Mouse (Mus musculus): ENCODE results near the gene Rela.

Gene Rela

DNA sequence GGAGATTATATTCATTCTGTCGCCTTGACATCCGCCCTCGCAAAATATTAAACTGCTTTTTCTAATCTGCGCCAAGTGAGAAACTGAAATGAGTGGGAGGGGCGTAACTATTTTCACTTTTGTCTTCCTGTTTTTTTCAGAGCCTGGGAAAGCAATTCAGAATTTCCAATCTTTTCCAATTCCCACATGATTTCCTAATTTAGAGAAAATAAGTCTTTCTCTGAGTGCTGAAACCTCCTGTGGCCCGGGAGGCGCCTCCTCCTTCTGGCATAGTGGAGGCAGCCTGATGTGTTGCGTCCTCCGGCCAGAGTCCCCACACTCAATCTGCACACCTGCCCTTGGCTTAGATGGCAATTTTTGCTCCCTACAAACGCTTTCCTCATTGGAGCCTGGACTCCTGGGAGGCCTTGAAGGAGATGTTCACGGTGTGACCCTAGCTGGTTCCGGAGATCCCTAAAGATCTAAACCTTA, 677 bp upstream of the Rela start:
- peak; percentile 79 for DNase-seq (ENCODE audit: low read depth)

DNA sequence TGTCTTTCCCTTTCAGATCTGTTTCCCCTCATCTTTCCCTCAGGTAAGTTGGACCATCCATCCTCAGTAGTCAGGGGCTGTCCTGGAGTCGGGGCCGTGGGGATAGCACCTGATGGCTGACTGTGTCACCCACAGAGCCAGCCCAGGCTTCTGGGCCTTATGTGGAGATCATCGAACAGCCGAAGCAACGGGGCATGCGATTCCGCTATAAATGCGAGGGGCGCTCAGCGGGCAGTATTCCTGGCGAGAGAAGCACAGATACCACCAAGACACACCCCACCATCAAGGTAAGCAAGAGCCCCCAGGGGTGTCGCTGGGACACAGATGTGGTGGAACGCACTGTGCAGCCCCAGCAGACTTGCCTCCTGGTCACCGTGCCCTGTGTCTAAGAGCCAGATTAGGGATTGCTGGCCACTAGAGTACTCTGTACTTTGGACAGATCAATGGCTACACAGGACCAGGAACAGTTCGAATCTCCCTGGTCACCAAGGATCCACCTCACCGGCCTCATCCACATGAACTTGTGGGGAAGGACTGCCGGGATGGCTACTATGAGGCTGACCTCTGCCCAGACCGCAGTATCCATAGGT, 1.2 kb downstream of the Rela start:
- no peak for DNase-seq (ENCODE audit: low read depth)

GRCm38 (mm10) chr19:5640339-5640738, 3.1 kb downstream of the Rela start:
- no peak for DNase-seq (ENCODE audit: low read depth)

GRCm38 (mm10) chr19:5641021-5641420, 3.7 kb downstream of the Rela start:
- no peak for DNase-seq (ENCODE audit: low read depth)

GRCm38 (mm10) chr19:5641641-5642040, 4.4 kb downstream of the Rela start:
- no peak for DNase-seq (ENCODE audit: low read depth)

- DNase-seq (ENCODE audit: low read depth) = no peak
These were observed 8.0 kb downstream of the Rela start for GRCm38 (mm10) chr19:5645280-5645679.

DNA sequence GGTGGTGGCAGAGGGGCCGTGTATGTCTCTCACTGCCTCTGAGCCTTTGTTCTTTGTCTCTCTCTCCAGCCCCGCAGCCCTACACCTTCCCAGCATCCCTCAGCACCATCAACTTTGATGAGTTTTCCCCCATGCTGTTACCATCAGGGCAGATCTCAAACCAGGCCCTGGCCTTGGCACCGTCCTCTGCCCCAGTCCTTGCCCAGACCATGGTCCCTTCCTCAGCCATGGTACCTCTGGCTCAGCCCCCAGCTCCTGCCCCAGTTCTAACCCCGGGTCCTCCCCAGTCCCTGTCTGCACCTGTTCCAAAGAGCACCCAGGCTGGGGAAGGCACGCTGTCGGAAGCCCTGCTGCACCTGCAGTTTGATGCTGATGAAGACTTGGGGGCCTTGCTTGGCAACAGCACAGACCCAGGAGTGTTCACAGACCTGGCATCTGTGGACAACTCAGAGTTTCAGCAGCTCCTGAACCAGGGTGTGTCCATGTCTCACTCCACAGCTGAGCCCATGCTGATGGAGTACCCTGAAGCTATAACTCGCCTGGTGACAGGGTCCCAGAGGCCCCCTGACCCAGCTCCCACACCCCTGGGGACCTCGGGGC, 9.5 kb downstream of the Rela start:
- no peak for DNase-seq (ENCODE audit: low read depth)

DNA sequence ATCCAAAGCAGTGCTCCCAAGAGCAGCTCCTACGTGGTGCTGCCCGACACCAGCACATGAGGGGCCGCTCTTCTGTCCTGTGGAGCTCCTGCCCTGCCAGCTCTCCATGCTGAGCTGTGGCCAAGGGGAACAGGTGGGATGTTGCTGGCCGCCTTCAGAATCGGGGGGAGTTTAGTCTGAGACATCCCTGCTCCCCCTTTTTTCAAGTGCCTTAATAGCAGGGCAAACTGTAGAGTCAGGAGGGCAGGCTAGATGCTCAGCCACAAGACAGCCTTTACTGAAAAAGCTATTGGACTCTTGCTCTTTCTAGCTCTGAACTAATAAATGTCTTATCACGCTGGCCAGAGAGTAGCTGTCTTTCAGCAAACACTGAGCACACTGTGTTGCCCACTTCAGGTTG, 10.5 kb downstream of the Rela start:
- no peak for DNase-seq (ENCODE audit: low read depth)

GRCm38 (mm10) chr19:5648401-5649297, 11.4 kb downstream of the Rela start:
- DNase-seq (ENCODE audit: low read depth) = peak; percentile 92

DNA sequence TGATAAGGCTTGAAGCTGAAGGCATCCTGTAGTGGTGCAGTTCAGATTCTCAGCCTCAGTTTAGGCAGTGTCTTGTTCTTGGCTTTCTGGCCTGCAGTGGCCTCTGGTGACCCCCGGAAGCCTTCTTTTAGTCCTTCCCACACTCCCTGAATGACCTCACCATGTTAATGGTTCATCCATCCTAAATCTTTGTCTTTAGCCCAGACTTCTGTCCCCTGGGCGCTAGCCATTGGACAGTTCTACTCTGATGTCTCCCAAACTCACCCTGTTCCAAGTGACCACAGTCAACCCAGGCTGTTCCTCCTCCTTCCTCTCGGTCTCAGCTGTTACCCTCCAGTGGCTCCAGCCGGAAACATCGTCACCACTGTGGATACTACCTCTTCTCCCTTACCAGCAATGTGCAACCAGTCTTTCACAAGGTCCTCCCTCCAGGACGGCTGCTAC, 12.0 kb downstream of the Rela start:
- DNase-seq (ENCODE audit: low read depth) = peak; percentile 34

- DNase-seq (ENCODE audit: low read depth) = no peak
These were observed 14.4 kb downstream of the Rela start for GRCm38 (mm10) chr19:5651502-5652274.

- no peak for DNase-seq (ENCODE audit: low read depth)
These were observed 15.3 kb downstream of the Rela start for GRCm38 (mm10) chr19:5652570-5652969.

DNA sequence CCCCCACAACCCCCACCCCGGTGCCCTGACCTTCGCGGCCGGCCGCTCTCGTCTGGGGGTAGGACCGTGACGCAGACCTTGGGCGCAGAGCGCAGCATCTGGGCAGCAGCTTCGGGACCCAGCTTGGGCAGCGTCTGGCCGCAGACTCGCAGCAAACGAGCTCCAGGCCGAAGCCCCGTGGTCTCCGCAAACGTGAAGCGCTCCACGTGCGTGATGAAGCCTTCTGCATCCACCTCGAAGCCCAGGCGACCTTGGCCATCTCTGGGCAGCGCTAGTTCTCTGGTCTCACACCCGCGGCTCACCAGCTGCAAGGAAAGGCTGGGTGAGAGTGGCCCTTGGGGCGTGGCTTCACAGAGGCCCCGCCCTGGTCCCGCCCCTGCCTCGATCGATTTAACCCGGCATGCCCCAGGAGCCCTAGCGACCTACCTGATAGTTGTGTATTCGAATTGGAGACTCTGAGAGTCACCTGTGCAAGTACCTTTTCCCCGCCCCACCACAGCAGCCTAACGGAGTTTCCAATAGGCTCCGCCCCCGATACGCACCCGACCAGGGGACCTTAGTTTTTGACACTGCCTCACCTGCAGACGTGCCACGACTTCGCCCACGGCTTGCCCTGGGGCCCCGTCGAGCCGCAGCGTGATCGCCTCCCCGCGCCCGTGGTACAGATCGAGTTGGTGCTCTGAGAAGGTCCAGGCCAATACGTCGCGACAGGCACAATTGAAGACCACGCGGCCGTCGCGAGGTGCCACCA, 16.9 kb downstream of the Rela start:
- DNase-seq (ENCODE audit: low read depth) = no peak

DNA sequence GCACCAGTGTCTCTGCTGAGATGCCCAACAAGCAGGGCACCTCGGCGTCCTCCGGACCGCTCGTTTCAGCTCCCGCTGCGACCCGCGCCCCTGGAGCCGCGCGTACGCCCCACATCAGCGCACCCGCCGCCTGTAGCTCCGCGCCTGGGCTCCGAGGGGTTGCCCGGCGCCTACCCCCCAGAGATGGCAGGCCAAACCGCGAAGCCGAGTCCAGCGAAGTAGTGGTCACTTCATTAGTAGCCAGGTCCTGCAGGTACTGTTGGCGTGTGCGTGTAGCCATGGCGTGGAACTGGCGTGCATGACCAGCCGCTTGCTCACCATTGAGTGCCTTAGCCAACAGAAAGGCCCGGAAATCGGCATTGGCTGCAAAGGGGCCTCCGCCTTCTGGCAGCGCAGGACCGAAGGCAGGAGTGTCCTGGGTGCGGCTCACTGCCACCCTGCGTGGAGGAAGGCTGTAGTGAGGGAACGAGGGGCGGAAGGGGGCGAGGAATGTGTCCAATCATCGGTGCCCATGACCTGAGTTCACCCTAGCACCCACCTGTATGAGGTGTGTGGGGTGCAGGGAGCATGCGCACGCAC, 17.5 kb downstream of the Rela start:
- no peak for DNase-seq (ENCODE audit: low read depth)

GRCm38 (mm10) chr19:5660942-5661751, 23.9 kb downstream of the Rela start:
- DNase-seq (ENCODE audit: low read depth) = peak; percentile 73

DNA sequence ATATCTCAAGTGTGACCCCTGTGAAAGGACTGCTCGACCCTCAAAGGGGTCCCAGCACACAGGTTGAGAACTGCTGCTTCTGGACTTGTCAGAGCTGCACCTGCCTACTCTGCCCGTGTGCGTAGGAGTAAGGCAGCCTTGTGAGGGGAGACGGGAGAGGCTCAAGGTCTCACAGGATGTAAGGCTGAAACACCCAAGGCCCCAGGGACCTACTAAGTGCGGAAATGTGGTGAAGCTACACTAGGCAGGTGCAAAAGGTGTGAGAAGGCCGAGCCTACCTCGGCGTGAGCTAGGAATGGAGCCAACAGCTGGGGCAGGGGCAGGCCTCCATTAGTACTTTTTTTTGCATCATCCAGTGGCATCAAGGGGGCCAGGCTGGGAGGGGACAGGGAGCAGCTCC, 25.0 kb downstream of the Rela start:
- peak; percentile 79 for DNase-seq (ENCODE audit: low read depth)

- DNase-seq (ENCODE audit: low read depth) = peak; percentile 95
These were observed 26.0 kb downstream of the Rela start, which contains the start of gene Sipa1 for GRCm38 (mm10) chr19:5662981-5663913. Sipa1 (minus strand) TSS chr19:5663707.

DNA sequence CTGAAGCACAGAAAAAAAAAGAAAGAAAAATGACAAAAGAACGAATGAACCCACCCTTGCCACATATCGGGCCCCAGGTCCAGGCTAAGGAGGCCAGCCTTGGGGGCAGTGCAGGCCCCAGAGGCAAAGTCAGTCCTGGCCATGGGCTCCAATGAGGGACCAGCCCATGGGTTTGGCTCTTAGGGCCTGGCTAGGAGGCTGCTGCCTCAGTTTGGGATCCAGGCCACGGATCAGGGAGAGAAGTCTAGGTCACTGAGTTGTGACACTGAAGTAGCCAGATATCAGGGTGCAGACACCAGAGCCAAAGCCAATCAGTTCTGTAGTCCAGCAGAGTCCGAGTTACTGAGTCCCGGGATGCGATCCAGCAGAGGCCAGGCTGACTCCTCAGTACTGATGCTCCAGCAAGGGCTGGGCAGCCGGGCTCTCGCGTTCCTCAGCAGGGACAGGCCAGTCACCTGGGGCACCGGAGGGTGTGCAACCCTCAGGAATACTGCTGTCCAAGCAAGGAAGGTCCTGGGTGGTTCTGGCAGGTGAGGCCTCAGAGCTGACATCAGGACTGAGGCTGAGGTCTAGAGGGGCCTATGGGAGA, 27.5 kb downstream of the Rela start:
- no peak for DNase-seq (ENCODE audit: low read depth)

DNA sequence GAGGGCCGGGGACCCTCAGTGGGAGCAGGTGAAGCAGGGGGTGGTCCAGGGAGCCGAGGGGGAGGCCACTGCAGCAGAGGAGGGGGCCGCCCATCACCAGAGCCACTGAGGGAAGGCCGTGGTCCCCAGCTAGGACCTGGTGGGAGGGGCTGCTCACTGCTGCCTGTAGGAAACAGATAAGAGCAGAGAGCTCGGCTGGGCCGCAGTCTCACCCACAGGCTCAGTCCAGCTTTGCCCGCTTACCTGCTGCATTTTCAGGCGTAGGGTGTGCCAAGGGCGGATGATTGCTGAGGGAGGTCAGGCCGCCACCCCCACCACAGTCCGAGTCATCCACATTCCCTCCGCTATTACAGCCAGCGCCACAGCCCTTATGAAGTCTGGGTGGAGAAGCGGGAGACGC, 28.2 kb downstream of the Rela start:
- no peak for DNase-seq (ENCODE audit: low read depth)
